Mouse (Mus musculus): ENCODE measurements around the gene F11.

DNA sequence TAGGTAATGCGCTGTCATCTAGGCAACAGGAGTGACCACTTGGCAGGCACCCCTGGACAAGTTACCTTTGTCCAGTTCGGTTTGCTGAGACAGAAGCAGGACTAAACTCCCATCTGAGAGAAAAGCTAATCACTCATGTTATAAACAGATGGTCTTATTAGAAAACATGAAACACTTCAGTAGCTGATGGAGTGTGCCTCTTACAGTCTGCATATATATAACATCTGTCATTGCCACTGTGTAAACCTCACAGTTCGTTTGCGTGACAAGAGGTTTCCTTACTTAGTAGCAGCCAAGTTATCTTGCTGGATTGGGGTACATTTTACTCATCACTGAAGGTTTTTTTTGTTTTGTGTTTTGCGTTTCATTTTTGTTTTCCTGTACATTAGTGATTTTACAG, 64.5 kb downstream of the F11 start:
- TF ChIP-seq EP300 (IDR thresholded peaks at IDR 0.05; ENCODE audit: low read depth in 1 of 2, low read length in 2 of 2) (no peak), POLR2A (IDR thresholded peaks at IDR 0.05; ENCODE audit: control insufficient read depth in 1 of 2, insufficient read depth in 1 of 2, low read depth in 1 of 2, low read length in 2 of 2, poor library complexity in 1 of 2) (no peak), ZKSCAN1 (IDR thresholded peaks at IDR 0.05; ENCODE audit: low read depth, low read length) (no peak), POLR2AphosphoS2 (IDR thresholded peaks at IDR 0.05; ENCODE audit: low read length) (no peak), CTCF (IDR thresholded peaks at IDR 0.05 in 2 of 3, conservative IDR thresholded peaks at IDR 0.05 in 1 of 3; ENCODE audit: control insufficient read depth in 1 of 3, insufficient read depth in 1 of 3, low read depth in 2 of 3, low read length in 3 of 3, poor library complexity in 1 of 3, severe bottlenecking in 1 of 3) (no peak), CHD1 (IDR thresholded peaks at IDR 0.05; ENCODE audit: low read depth, low read length) (no peak), RAD21 (IDR thresholded peaks at IDR 0.05; ENCODE audit: low read depth, low read length) (no peak), MEF2A (IDR thresholded peaks at IDR 0.05; ENCODE audit: extremely low read depth, insufficient replicate concordance, low read depth, low read length, poor library complexity, severe bottlenecking) (no peak), TAL1 (IDR thresholded peaks at IDR 0.05; ENCODE audit: low read length) (no peak), SMC3 (IDR thresholded peaks at IDR 0.05; ENCODE audit: low read depth, low read length) (no peak)
